Mouse (Mus musculus) forelimb bud, embryonic 11.5 days (tissue): ENCODE measurements around the gene Acod1.

ENCODE experiments used
- DNase-seq: peaks from one replicate; pipeline ENCODE4 v3.0.0-alpha.2; 2012; ENCODE audit warnings: low read depth, low spot score

Gene Acod1

GRCm38 (mm10) chr14:103072731-103073130 is 26.0 kb downstream of the Acod1 start:
- DNase-seq: no peak

- no peak for DNase-seq
Observed at GRCm38 (mm10) chr14:103073825-103074224, 27.0 kb downstream of the Acod1 start.

GRCm38 (mm10) chr14:103075166-103075565 is 28.4 kb downstream of the Acod1 start:
- DNase-seq: no peak

- DNase-seq: no peak
Observed at GRCm38 (mm10) chr14:103077272-103078005, 30.7 kb downstream of the Acod1 start.

GRCm38 (mm10) chr14:103078006-103078912 is 31.5 kb downstream of the Acod1 start:
- no peak for DNase-seq

GRCm38 (mm10) chr14:103079209-103079977 is 32.6 kb downstream of the Acod1 start:
- no peak for DNase-seq

GRCm38 (mm10) chr14:103085840-103086533 is 39.2 kb downstream of the Acod1 start:
- no peak for DNase-seq

- DNase-seq: no peak
Observed at GRCm38 (mm10) chr14:103086671-103087324, 40.0 kb downstream of the Acod1 start.

GRCm38 (mm10) chr14:103087846-103088245 is 41.1 kb downstream of the Acod1 start:
- no peak for DNase-seq

GRCm38 (mm10) chr14:103088624-103089023 is 41.8 kb downstream of the Acod1 start:
- peak; percentile 50 for DNase-seq

- DNase-seq: no peak
Observed at GRCm38 (mm10) chr14:103093236-103093635, 46.5 kb downstream of the Acod1 start.

- no peak for DNase-seq
Observed at GRCm38 (mm10) chr14:103093670-103094069, 46.9 kb downstream of the Acod1 start.

- no peak for DNase-seq
Observed at GRCm38 (mm10) chr14:103095036-103095435, 48.3 kb downstream of the Acod1 start.

GRCm38 (mm10) chr14:103095826-103096225 is 49.0 kb downstream of the Acod1 start:
- DNase-seq: no peak

GRCm38 (mm10) chr14:103096621-103097020 is 49.8 kb downstream of the Acod1 start:
- no peak for DNase-seq

- no peak for DNase-seq
Observed at GRCm38 (mm10) chr14:103098213-103098586, 51.4 kb downstream of the Acod1 start.

GRCm38 (mm10) chr14:103098587-103099235 is 51.9 kb downstream of the Acod1 start:
- peak; percentile 65 for DNase-seq

- DNase-seq: peak; percentile 90
Observed at GRCm38 (mm10) chr14:103099238-103099933, 52.6 kb downstream of the Acod1 start, which contains the start of gene Fbxl3. Gene Fbxl3 (minus strand): TSS chr14:103099566.

GRCm38 (mm10) chr14:103100296-103100695 is 53.5 kb downstream of the Acod1 start:
- no peak for DNase-seq

- no peak for DNase-seq
Observed at GRCm38 (mm10) chr14:103101171-103101570, 54.4 kb downstream of the Acod1 start.
